Mouse (Mus musculus) hindbrain, embryonic 10.5 days (tissue): ENCODE measurements around the gene Bicdl2. TPM values are rescaled to one million over a fixed set of nuclear protein-coding genes. Genes with fewer than 3 reads are reported as not detected.

Experiments
- DNase-seq: peaks from one replicate; pipeline ENCODE4 v3.0.0-alpha.2; 2017; ENCODE audit warnings: low spot score
- H3K27ac ChIP-seq: fragments of 300-500 bp; sonication (generic); 2 replicates; pipeline ENCODE4 v1.5.1; 2016; ENCODE audit warnings: mild to moderate bottlenecking, moderate library complexity
- H3K27me3 ChIP-seq: fragments of 300-500 bp; sonication (generic); 2 replicates; pipeline ENCODE4 v1.6.1; 2016; ENCODE audit warnings: mild to moderate bottlenecking; ENCODE audit not compliant: poor library complexity, insufficient read depth, severe bottlenecking
- H3K36me3 ChIP-seq: fragments of 300-500 bp; sonication (generic); 2 replicates; pipeline ENCODE4 v1.6.1; 2016; ENCODE audit warnings: mild to moderate bottlenecking, moderate library complexity
- H3K4me1 ChIP-seq: fragments of 300-500 bp; sonication (generic); replicated peaks from 2 replicates; pipeline ENCODE4 v1.6.1; 2016; ENCODE audit warnings: mild to moderate bottlenecking
- H3K4me3 ChIP-seq: fragments of 300-500 bp; sonication (generic); 2 replicates; pipeline ENCODE4 v1.5.1; 2016; ENCODE audit warnings: mild to moderate bottlenecking, moderate library complexity
- H3K9me3 ChIP-seq: fragments of 300-500 bp; sonication (generic); 2 replicates; pipeline ENCODE4 v1.6.1; 2016; ENCODE audit warnings: mild to moderate bottlenecking, moderate library complexity
- WGBS: fragments of 180-500 bp; shearing (Covaris S2); methylation state at CpG from one replicate; pipeline ENCODE4 v1.1.7; 2016; 5-methylcytosine and 5-hydroxymethylcytosine counted together
- polyA plus RNA-seq: library from polyadenylated mRNA; unstranded; fragments of >200 nt; fragmentation: Nextera tagmentation; extraction: Ambion mirVana; gene quantifications from 2 replicates; pipeline ENCODE4 v1.2.1, GENCODE M21; 2016

Gene Bicdl2
- polyA plus RNA-seq, 1 experiment from 2014 or later, result 0.51 TPM

DNA sequence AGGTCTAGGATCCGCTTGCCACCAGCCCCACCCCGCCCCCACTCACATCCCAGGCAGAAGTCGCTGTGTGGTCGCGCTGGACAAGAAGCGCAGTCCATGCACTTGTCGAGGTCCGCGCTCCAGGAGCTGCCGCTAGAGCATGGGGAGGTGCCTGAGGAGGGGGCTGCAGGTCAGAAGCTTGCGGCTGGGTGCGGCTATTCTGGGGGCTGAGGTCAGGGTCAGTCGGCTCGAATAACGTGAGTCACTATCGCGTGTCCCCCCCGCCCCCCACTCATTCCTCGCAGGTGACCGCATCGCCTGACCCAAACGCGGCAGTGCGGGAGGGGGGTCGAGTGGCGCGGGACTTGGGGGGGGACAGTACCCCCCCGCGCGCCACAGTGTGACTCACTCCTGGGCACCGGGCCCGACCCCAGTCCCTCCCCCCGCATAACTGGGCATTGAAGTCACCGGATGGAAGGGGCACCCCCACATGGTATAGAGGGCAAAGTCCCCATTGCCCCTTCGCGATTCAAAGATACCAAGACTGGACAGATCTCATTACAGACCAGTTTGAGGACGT, 16.2 kb downstream of the Bicdl2 start:
- DNase-seq, result peak; percentile 47
- Histone ChIP-seq H3K4me1 (peaks cover 61% of the 10 kb centered on the region), H3K27me3 (peaks cover 75% of the 10 kb centered on the region), H3K4me3 (peak overlapping the region; percentile 60), H3K9me3 (no peaks in the 10 kb centered on the region), H3K27ac (peak overlapping the region; percentile 69), H3K36me3 (no peaks in the 10 kb centered on the region)
- WGBS, result under 1% methylated on average over 37 of the region's 37 CpGs

DNA sequence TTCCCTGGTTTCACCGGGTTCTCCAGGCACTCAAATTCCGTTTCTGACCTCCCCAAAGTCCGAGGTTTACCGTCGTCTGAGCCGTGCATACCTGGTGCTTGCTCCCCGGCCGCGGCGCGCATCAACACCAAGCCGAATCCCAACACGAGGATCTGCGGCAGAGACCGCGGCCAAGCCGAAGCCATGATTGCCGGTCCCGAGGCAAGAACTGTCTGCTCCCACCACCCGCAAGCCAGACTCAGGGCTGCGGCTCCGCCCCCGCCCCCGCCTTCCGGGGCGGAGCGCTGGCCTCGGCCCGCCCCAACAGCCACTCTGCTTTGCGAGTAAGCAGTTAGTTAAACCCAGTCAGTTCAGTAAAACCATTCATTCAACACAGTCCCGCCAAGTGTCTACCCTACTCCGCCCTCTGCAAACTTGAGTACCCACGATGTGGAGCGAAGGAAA, 17.0 kb downstream of the Bicdl2 start, which contains the start of gene Tnfrsf12a:
TSS of gene Tnfrsf12a (minus strand) at position 233 of the 444 bp plus-strand sequence.
- Histone ChIP-seq H3K27ac (peak within 1 kb of the TSS; percentile 69), H3K4me3 (peak within 1 kb of the TSS; percentile 60), H3K9me3 (no peaks in the 10 kb centered on the region), H3K36me3 (no peaks in the 10 kb centered on the region), H3K27me3 (peaks cover 82% of the 10 kb centered on the region), H3K4me1 (peaks cover 62% of the 10 kb centered on the region)
- DNase-seq, result peak; percentile 85
- 0% methylated on average over 34 of the region's 34 CpGs for WGBS

DNA sequence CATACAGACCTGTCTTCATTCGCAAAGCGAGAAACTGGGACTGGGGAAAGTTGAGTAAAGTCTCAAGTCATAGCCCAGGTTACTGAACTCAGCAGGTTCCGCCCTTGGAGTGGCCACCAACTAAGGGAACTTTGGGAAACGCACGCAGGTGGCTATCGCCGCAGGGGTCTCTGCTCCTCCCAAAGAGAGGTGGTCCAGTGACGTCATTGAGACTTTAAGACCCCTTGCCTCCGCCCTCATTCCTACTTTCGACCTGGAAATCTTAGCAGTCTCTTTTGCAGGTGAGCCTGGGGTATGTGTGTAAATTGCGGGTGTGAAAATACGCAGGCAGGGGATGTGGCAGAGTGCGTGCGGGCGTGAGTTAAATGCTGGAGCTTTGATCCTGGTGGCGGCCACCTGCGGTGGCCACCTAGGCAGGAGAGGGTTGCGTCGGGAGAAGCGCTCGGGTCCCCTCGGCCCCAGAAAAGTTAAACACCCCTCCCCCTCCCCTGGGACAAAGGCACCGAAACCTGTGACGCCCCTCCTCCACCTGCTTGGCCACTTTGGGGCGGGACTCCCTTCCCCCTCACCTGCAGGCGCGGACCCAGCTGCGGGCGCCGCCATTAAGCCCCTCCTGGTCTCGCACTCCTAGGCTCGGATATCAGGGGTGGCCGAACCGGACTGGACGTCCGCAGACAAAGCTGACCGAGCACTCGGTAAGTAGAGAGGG, 19.0 kb downstream of the Bicdl2 start, which contains the start of gene Cldn6:
TSS of gene Cldn6 (plus strand) at position 123 of the 709 bp plus-strand sequence.
- no peak for DNase-seq
- H3K9me3 ChIP-seq, result no peaks in the 10 kb centered on the region
- H3K4me1 ChIP-seq, result peaks cover 64% of the 10 kb centered on the region
- H3K27ac ChIP-seq, result peak within 1 kb of the TSS; percentile 45; the same call in 1 of the 2 replicates
- peak within 1 kb of the TSS; percentile 39 for H3K4me3 ChIP-seq
- no peaks in the 10 kb centered on the region for H3K36me3 ChIP-seq
- WGBS, result 2% methylated on average over 38 of the region's 38 CpGs
- peaks cover 98% of the 10 kb centered on the region for H3K27me3 ChIP-seq

DNA sequence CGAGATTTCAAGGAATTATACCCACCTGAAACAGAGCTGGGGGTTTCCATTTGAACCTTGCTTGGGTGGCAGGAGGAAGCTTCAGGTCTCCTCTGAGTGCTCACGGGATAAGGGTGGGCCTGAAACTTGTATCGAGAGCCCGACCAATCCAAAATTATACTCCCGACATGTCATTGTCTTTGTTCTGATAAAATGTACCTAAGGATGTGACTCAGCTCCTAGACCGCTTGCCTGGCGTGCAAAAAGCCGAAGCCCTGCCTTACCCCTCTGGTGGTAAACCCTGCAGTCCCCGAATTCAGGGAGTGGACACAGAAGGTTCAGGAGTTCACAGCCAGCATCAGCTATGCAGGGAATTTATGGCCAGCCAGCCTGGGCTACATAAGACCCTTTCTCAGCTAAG, 20.0 kb downstream of the Bicdl2 start:
- H3K9me3 ChIP-seq, result no peaks in the 10 kb centered on the region
- H3K4me3 ChIP-seq, result peak overlapping the region; percentile 39
- no peaks in the 10 kb centered on the region for H3K36me3 ChIP-seq
- H3K27ac ChIP-seq, result no peak overlapping the region
- no peak for DNase-seq
- peaks cover 59% of the 10 kb centered on the region for H3K4me1 ChIP-seq
- WGBS, result 79% methylated on average over 9 of the region's 9 CpGs
- peaks cover 95% of the 10 kb centered on the region for H3K27me3 ChIP-seq

DNA sequence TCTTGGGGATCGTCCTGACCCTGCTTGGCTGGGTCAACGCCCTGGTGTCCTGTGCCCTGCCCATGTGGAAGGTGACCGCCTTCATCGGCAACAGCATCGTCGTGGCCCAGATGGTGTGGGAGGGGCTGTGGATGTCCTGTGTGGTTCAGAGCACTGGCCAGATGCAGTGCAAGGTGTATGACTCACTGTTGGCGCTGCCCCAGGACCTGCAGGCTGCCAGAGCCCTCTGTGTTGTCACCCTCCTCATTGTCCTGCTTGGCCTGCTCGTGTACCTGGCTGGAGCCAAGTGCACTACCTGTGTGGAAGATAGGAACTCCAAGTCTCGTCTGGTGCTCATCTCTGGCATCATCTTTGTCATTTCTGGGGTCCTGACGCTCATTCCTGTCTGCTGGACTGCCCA, 20.8 kb downstream of the Bicdl2 start:
- H3K9me3 ChIP-seq, result no peaks in the 10 kb centered on the region
- H3K27me3 ChIP-seq, result peaks cover 87% of the 10 kb centered on the region
- no peaks in the 10 kb centered on the region for H3K36me3 ChIP-seq
- 77% methylated on average over 10 of the region's 10 CpGs for WGBS
- DNase-seq, result no peak
- peaks cover 52% of the 10 kb centered on the region for H3K4me1 ChIP-seq
- peak overlapping the region; percentile 39; the same call in 1 of the 2 replicates for H3K4me3 ChIP-seq
- H3K27ac ChIP-seq, result no peak overlapping the region

DNA sequence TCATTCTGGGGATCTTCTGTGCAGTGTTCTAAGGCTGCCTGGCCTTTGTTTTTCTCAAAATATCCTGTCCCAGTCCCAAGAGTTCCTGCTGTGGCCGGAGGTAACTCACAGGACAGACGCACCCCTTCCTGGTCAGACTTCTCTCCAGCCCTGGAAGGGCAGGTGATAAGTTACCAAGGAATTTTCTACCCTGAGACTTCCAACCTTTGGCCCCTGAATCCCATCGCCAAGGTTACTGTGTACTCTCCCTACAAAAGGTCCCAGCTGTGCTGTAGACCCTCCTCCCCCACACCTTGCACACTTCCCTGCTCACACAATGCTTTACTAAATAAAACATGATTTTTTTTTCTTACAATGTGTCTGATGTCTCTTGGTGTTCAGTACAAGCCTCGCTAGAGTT, 21.8 kb downstream of the Bicdl2 start:
- H3K4me3 ChIP-seq, result peak overlapping the region; percentile 39; the same call in 1 of the 2 replicates
- peaks cover 78% of the 10 kb centered on the region for H3K27me3 ChIP-seq
- H3K9me3 ChIP-seq, result no peaks in the 10 kb centered on the region
- no peak overlapping the region for H3K27ac ChIP-seq
- DNase-seq, result no peak
- 68% methylated on average over 4 of the region's 4 CpGs for WGBS
- peaks cover 42% of the 10 kb centered on the region for H3K4me1 ChIP-seq
- no peaks in the 10 kb centered on the region for H3K36me3 ChIP-seq

DNA sequence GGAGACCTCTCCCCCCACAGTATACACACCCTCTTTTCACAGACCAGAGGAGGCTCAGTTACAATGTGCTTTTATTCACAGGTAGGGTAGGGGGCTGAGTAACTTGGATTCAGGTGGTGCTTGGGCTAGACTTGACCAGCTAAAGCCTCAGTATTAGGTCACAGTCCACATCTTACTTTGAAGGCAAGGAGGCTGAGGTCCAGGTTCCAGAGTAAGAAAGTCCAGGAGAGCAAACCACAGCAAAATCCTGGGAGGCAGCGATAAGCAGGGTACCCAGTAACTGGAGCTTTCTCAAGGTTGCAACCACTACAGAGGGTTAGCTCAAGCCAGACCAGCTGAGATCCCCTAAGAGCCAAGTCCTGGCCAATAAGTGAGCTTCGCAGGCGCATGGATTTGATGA, 22.2 kb downstream of the Bicdl2 start:
- H3K27me3 ChIP-seq, result peaks cover 75% of the 10 kb centered on the region
- 0 out of 2 replicates have a peak overlapping the region, but pooled peaks have one; percentile 71 for H3K27ac ChIP-seq
- no peak for DNase-seq
- no peaks in the 10 kb centered on the region for H3K9me3 ChIP-seq
- peak overlapping the region; percentile 39 for H3K4me3 ChIP-seq
- WGBS, result 68% methylated on average over 3 of the region's 3 CpGs
- peaks cover 37% of the 10 kb centered on the region for H3K4me1 ChIP-seq
- H3K36me3 ChIP-seq, result no peaks in the 10 kb centered on the region

DNA sequence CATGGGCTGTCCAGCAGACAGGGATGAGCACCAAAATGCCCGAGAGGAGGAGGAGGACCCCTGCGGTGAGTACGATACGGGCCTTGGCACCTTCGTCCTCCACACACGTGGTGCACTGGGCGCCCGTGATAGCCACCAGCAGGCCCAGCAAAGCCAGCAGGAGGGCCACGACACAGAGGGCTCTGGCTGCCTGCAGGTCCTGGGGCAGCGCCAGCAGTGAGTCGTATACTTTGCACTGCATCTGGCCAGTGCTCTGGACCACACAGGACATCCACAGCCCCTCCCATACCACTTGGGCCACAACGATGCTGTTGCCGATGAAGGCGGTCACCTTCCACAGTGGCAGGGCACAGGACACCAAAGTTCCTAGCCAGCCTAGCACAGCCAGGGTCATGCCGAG, 22.9 kb downstream of the Bicdl2 start:
- H3K27ac ChIP-seq, result peak overlapping the region; percentile 71
- peak overlapping the region; percentile 39 for H3K4me3 ChIP-seq
- WGBS, result 24% methylated on average over 15 of the region's 15 CpGs
- H3K27me3 ChIP-seq, result peaks cover 68% of the 10 kb centered on the region
- H3K9me3 ChIP-seq, result no peaks in the 10 kb centered on the region
- DNase-seq, result no peak
- peaks cover 37% of the 10 kb centered on the region for H3K4me1 ChIP-seq
- H3K36me3 ChIP-seq, result no peaks in the 10 kb centered on the region

DNA sequence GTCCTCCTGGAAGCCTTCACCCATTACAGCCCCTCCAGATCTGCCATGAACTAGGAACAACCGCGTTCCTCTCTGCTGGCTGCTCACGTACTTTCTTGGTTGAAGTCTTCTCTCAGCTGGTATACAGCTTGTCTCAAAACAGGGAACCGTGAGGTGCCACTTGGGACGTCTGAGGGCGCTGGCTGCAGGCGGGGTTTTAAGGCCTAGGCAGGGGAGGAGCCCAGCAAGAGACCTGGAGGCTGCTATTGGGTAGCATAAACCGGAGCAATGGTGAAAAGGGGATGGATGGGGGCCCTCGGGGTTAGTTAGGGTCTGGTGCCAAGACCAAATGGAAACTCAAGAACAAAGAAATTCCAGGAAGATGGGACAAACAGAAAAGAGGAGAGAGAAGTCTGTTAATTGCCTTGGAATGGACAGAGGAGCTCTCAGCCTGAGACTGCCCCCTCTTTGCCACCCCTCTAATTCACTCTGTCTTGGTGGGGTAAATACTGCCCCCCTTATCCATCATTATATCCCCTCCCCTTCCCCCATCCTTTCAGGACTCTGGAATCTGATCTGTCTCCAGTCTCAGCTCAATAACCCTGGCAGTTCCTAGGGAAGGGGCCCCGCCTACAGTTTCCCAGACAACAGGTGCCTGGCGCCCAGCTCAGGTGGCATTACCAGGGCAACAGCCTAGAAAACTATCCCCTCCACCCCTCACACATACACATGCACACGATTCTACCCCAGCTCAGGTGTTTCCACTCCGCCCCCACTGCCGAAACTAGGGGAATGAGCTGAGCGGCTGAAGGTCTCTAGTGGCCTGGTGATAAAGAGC, 23.8 kb downstream of the Bicdl2 start, which contains the start of gene Cldn9:
TSS of gene Cldn9 (minus strand) at position 171 of the 817 bp plus-strand sequence.
- peaks cover 60% of the 10 kb centered on the region for H3K27me3 ChIP-seq
- peaks cover 37% of the 10 kb centered on the region for H3K4me1 ChIP-seq
- H3K4me3 ChIP-seq, result peak within 1 kb of the TSS; percentile 39
- peak within 1 kb of the TSS; percentile 71 for H3K27ac ChIP-seq
- DNase-seq, result no peak
- no peaks in the 10 kb centered on the region for H3K9me3 ChIP-seq
- 12% methylated on average over 15 of the region's 15 CpGs for WGBS
- H3K36me3 ChIP-seq, result no peaks in the 10 kb centered on the region

DNA sequence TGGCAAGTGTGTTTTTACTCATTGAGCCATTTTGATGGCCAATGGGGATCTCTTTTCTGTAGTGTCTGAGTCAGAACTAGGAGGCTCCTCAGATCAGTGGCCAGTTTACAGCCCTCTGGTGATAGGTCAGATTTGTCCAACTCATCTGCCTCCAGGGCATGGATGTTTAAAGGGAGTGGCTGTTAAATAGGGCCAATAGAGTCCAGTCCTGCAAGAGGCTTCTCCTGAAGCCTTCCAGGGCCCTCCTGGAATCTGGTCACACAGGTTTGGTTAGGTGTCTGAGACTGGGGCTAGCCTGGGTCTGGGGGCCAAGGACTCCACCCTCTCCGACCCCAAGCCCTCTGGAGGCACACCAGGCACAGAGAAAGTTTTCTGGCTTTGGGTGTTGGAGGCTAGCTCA, 34.2 kb downstream of the Bicdl2 start:
- Histone ChIP-seq H3K27me3 (peaks cover 31% of the 10 kb centered on the region), H3K27ac (no peak overlapping the region), H3K36me3 (no peaks in the 10 kb centered on the region), H3K4me1 (peaks cover 12% of the 10 kb centered on the region), H3K9me3 (no peaks in the 10 kb centered on the region), H3K4me3 (no peak overlapping the region)
- 82% methylated on average over 1 of the region's 1 CpGs for WGBS
- DNase-seq, result no peak

DNA sequence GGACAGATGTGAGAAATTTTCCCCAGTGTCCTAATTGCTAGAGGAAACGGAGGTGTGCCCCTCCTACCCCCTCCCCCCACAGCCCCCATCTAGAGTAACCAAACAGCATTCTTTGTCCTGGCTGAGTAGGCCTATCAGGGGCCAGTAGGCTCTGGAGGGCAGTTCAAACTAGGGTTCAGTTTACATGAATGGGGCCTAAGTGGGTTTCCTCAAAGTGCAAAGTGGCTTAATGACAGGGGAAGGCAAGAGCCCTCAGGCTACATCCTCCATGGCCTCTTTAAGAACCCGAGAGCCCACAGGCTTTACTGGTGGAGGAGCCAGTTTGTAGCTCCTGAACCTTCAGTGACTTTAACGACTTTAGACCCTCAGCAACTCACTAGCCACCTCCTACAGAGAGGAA, 35.5 kb downstream of the Bicdl2 start:
- Histone ChIP-seq H3K4me3 (no peak overlapping the region), H3K4me1 (peaks cover 21% of the 10 kb centered on the region), H3K36me3 (no peaks in the 10 kb centered on the region), H3K9me3 (no peaks in the 10 kb centered on the region), H3K27me3 (peaks cover 44% of the 10 kb centered on the region), H3K27ac (no peak overlapping the region)
- DNase-seq, result no peak
- 18% methylated on average over 3 of the region's 3 CpGs for WGBS

DNA sequence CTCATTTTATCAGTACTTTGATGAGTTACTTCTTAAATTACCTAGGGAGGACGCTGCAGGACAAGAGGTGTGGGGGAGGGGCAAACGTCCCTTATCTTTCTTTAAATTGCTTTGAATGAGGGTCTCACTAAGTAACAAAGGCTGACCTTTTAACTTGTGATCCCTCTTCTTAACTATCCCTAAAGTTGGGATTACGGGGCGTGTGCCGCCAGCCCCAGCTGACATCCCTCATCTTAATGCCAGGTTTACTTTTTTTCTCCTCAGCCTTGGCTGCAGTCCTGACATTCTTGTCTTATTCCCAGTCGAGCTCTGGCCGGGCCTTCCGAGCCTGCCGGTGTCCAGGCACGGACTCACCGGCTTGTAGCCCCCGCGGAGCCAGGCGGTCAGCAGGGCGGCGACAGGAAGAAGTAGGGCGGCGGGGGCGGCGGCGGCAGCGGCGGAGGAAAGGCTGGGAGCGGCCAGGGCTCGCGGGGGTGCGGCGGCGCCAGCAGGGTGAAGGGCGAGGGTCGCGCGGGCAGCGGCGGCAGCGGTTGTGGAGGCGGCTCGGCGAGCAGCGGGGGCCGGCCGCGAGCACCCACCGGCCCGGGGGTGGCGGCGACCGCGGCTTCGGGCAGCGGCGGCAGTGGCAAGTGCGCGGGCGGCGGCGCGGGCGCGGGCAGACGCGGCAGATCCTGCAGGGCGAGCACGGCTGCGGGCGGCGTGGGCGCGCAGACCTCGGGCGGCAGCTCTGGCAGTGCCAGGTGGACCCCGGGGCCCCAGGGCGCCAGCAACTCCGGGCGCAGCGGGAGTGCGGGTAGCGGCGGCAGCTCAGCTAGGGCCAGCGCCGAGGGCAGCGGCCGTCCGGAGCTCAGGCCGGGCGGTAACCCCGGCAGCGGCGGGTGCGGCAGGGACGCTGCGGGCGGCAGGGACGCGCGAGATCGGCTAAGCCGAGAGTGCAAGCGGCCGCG, 39.1 kb downstream of the Bicdl2 start:
- under 1% methylated on average over 101 of the region's 101 CpGs for WGBS
- H3K36me3 ChIP-seq, result no peaks in the 10 kb centered on the region
- peak overlapping the region; percentile 79 for H3K4me3 ChIP-seq
- no peaks in the 10 kb centered on the region for H3K9me3 ChIP-seq
- peak; percentile 38 for DNase-seq
- peaks cover 60% of the 10 kb centered on the region for H3K27me3 ChIP-seq
- H3K4me1 ChIP-seq, result peaks cover 21% of the 10 kb centered on the region
- H3K27ac ChIP-seq, result peak overlapping the region; percentile 75
